In the genomic region with DNA sequence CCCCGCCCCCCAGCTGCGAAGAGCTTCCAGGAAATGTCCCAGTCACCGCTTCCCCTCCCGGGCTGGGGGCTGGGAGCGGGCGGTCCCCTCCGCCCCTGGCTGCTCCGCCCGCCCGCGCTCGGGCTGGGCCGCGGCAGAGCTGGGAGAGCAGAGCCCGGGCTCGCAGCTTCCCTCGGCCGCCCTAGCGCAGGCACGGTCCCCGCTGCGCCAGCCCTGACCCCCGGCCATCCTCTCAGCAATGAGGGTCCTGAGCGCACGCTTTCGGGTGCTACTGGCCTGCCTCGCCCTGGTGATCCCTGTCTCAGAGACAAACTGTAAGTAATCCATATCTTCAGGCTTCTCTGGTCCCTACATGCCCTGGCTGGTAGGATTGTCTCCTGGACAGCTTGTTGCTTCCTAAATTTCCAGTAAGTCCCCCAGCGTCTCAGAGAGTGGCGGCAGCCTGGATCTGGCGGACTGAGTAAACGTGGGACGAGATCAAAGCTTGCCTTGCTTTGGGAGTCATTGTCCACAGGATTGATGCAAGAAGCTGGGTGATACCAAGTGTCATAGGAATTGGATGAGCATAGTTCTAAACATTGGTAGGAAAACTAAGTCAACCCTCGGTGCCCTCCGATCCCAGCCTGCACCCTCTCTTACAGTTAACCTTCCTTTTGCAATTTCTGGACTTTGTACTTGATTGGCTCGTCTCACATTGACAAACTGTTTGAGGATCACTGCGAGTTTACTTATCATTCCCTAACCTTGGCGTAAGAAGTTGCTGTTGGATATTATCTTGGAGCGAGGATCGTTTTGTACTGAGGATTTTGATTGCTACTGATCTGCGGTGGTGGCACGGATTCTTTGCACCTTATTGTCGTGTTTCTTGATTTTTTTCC, we compare ENCODE assay signal across 8 mouse cellular contexts. TPM values are rescaled to one million over a fixed set of nuclear protein-coding genes. Genes with fewer than 3 reads are reported as not detected.
A peak's percentile ranks its signal among the peaks of the same experiment; 100 is the strongest.
DNase-seq lines count a peak whose midpoint lies in the region; ATAC-seq lines count a peak whose summit lies in the region.

Gene Pros1 (plus strand): TSS at position 117 of the 878 bp plus-strand sequence.

- peak; percentile 68 for DNase-seq in NIH3T3 (ENCODE audit: low read depth)
- DNase-seq in cerebellum, postnatal 10 days, result peak; percentile 53 to 66
- DNase-seq in gastrocnemius, postnatal 10 days, result peak; percentile 74
- peak; percentile 16 to 24 for DNase-seq in left cerebral cortex, postnatal 25 days (ENCODE audit: low spot score in 2 of 2)
- DNase-seq in right cerebral cortex, postnatal 25 days, result peak; percentile 38
- DNase-seq in yolk sac, embryonic 10.5 days (ENCODE audit: low spot score), result peak; percentile 78

- 3% methylated on average over 34 of the region's 42 CpGs for WGBS in hindbrain, embryonic 16.5 days

- peak; percentile 95 for ATAC-seq in hindbrain, embryonic 16.5 days
- peak; percentile 77 for ATAC-seq in megakaryocyte progenitor cell, adult 5-6 weeks (replicated peaks; ENCODE audit: poor library complexity)

- intact Hi-C loops in left cerebral cortex, postnatal 25 days (cut with DNase I), result no loop called here

- H3K36me3 ChIP-seq in hindbrain, embryonic 16.5 days (ENCODE audit: control insufficient read depth, insufficient read depth, low read length), result no peaks in the 10 kb centered on the region

- peak within 1 kb of the TSS; percentile 82 for H3K9ac ChIP-seq in hindbrain, embryonic 16.5 days (ENCODE audit: low read depth, low read length)

- no peaks in the 10 kb centered on the region for H3K27me3 ChIP-seq in hindbrain, embryonic 16.5 days (replicated peaks; ENCODE audit: control insufficient read depth, insufficient read depth, low read length)

- peak within 1 kb of the TSS; percentile 95 for H3K4me2 ChIP-seq in hindbrain, embryonic 16.5 days (ENCODE audit: low read length)

- no peak within 1 kb of the TSS for H3K27ac ChIP-seq in hindbrain, embryonic 16.5 days (ENCODE audit: low read depth, low read length)

- H3K4me1 ChIP-seq in hindbrain, embryonic 16.5 days (ENCODE audit: control insufficient read depth, insufficient read depth, low read depth, low read length), result no peaks in the 10 kb centered on the region

- H3K9me3 ChIP-seq in hindbrain, embryonic 16.5 days (ENCODE audit: control insufficient read depth, low read length), result no peaks in the 10 kb centered on the region

- H3K4me3 ChIP-seq in hindbrain, embryonic 16.5 days (ENCODE audit: low read length), result peak within 1 kb of the TSS; percentile 69

RNA-seq across cellular contexts. Expression of gene Pros1, which starts in this region (rescaled TPM):
- total RNA-seq in gastrocnemius, postnatal 10 days (2021), result 10 to 100 TPM; 18.2 to 22.7 TPM
- polyA plus RNA-seq in hindbrain, embryonic 16.5 days (2015; fragmentation: Nextera tagmentation; extraction: Ambion mirVana), result 10.1 and 11.6 TPM in 2 replicates
- total RNA-seq in left cerebral cortex, postnatal 25 days (2021), result 1 to 10 TPM; 9.3 to 9.7 TPM
- total RNA-seq in megakaryocyte progenitor cell, adult 5-6 weeks (2015), result 2.3 and 3.8 TPM in 2 replicates
- total RNA-seq in megakaryocyte progenitor cell, adult 5-6 weeks (2017), result 4.1 and 6.1 TPM in 2 replicates

Comparison
In these comparisons a context has a peak if more than half of its experiments do, and no peak if none do; other contexts are left out.
1. DNase-seq: peak in every context shown above with its lines; median percentile 78 in yolk sac, embryonic 10.5 days; 74 in gastrocnemius, postnatal 10 days; 68 in NIH3T3; 60 in cerebellum, postnatal 10 days; 38 in right cerebral cortex, postnatal 25 days; 20 in left cerebral cortex, postnatal 25 days.